Comparison of ENCODE assay signal across 9 mouse cellular contexts in genomic region chr3:84352353-84353034, GRCm38 (mm10). TPM values are rescaled to one million over a fixed set of nuclear protein-coding genes. Genes with fewer than 3 reads are reported as not detected.
A peak's percentile ranks its signal among the peaks of the same experiment; 100 is the strongest.
DNase-seq lines count a peak whose midpoint lies in the region; ATAC-seq and TF ChIP-seq lines count a peak whose summit lies in the region.
"Had no signal": no experiment of that assay in that cellular context is flagged by ENCODE, and none has a peak within 500 bp of the region (broad histone marks: within the 10 kb centered on the region; RNA-seq: fewer than 3 reads in every experiment).

No protein-coding gene starts in this region.

- no peak for DNase-seq in cerebellum, adult 11-12 months
- DNase-seq in MN1 (ENCODE audit: low spot score) = peak; percentile 74
- peak; percentile 86 to 90 for DNase-seq in cerebellum, postnatal 10 days
- peak; percentile 70 for DNase-seq in gastrocnemius, postnatal 14 days
- DNase-seq in kidney, postnatal 36 days = peak; percentile 72 to 94
- peak; percentile 79 for DNase-seq in lung, postnatal 25 days (ENCODE audit: low spot score)

- no peak overlapping the region for H3K4me3 ChIP-seq in small intestine, adult 2 months (ENCODE audit: low read depth, low read length)
- H3K4me3 ChIP-seq: limb, embryonic 12.5 days had no signal

- intact Hi-C loops in gastrocnemius, postnatal 14 days (cut with DNase I; ENCODE audit: low total_unique reads) = loop anchor here (10.0 kb wide), 2 partner anchors 132 to 192 kb away; partner anchors contain the start of gene Fhdc1

- H3K27ac ChIP-seq in small intestine, adult 2 months (ENCODE audit: insufficient read depth, low read depth, low read length) = no peak overlapping the region
- H3K27ac ChIP-seq: limb, embryonic 12.5 days had no signal

- WGBS in small intestine, adult 2 months = 55% methylated on average over 5 of the region's 5 CpGs

- H3K4me1 ChIP-seq in small intestine, adult 2 months (ENCODE audit: control insufficient read depth, insufficient read depth, insufficient read length, low read length) = no peaks in the 10 kb centered on the region

- peak; percentile 87; the same call in 1 of the 2 replicates for TF ChIP-seq CTCF in small intestine, adult 2 months (IDR thresholded peaks at IDR 0.05; ENCODE audit: extremely low read depth, insufficient read length, insufficient replicate concordance, low read depth, low read length)

- no peaks in the 10 kb centered on the region for H3K36me3 ChIP-seq in small intestine, adult 2 months (ENCODE audit: control insufficient read depth, insufficient read depth, low read length)
- H3K36me3 ChIP-seq: limb, embryonic 12.5 days had no signal

- H3K27me3 ChIP-seq in small intestine, adult 2 months (ENCODE audit: control insufficient read depth, insufficient read depth, low read length) = no peaks in the 10 kb centered on the region

- TF ChIP-seq POLR2A in small intestine, adult 2 months (IDR thresholded peaks at IDR 0.05; ENCODE audit: low read depth, low read length) = no peak

- ATAC-seq in cerebellum, adult (ENCODE audit: insufficient number of reproducible peaks, low FRiP score, low TSS enrichment) = peak; percentile 42; the same call in 1 of the 2 replicates

RNA-seq across cellular contexts. Expression of gene Trim2, which starts 45.8 kb away (rescaled TPM):
- total RNA-seq in gastrocnemius, postnatal 14 days (2021) = 1 to 10 TPM; 4.9 to 5.4 TPM
- 26.1 and 52.4 TPM in 2 replicates for polyA plus RNA-seq in small intestine, adult 2 months (2012; rRNA removed)
